Mouse (Mus musculus) kidney, postnatal 25 days (tissue): ENCODE results near the gene Camkv.

ENCODE experiments used
- DNase-seq, 2 experiments: peaks; one replicate each; pipeline ENCODE4 v3.0.0; 2021; ENCODE audit warnings: mixed read lengths in 2 of 2

Gene Camkv

DNA sequence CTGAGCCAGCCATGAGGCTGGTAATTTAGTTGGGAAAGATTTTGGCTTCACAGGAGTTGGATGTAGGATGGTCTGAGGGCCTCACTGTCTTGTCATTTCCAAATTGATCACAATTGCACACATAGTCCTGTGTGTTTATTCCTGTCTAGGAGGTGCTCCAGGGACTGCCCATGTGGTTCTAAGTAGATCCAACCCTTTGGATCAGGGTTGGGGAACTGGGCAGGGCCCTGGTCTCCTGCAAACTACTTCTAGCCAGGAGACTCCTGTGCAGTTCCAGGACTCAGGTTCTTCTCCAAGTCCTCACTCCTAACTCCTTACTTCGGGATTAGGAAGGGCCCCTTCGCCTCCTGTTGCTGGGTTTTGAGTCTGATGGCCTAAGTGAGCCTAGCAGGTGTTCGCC lies at the start of gene Camkv:
Gene Camkv, plus strand, starts transcription at position 301 of the 400 bp plus-strand sequence.
- DNase-seq, result no peak

DNA sequence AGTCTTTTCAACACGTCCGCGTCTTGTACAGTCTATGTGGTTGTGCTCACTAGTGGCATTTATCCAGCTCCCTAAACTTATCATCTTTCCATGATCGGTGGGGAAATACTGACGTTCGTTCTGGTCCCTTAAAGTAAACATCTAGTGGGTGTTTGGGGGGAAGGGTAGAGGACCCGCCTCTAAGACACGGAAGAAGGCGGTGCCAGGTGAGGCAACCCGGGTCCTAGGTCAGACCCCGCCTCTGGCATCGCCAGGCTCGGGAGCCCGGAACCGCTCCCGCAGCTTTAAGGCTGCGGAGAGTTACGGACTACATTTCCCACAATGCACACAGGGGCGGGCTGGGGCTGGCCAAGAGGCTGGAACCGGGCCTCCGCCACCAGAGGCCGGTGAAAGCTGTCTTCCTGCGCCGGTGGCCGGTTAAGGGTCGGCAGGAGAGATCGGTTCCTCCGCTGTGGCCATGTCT lies 47.6 kb upstream of the Camkv start, which contains the start of gene Mon1a:
Gene Mon1a, plus strand, starts transcription at position 348 of the 463 bp plus-strand sequence.
- peak; percentile 92 to 97 for DNase-seq

- DNase-seq, result peak; percentile 23 to 58
Observed at GRCm38 (mm10) chr9:107888267-107888850, 47.1 kb upstream of the Camkv start.

DNA sequence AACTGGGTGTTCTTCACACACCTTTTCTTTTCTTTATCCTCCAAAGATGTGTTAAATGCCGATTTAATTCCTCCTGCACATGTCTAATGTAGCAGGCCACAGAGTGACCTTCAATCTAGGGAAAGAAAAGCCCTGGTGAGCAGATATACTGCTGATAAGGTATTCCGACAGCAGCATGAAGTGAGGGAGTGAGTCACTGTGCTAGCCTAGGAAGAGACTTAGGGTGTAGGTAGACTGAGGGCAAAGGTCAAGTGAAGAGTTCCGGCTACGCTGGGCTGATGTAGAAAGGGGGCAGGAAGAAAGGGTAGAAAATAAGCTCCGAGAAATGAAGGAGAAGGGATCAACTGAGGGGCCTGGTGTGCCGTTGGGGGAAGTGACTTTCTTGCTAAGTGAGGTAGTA lies 45.2 kb upstream of the Camkv start:
- DNase-seq, result no peak

GRCm38 (mm10) chr9:107891023-107891422 lies 44.5 kb upstream of the Camkv start:
- no peak for DNase-seq

DNA sequence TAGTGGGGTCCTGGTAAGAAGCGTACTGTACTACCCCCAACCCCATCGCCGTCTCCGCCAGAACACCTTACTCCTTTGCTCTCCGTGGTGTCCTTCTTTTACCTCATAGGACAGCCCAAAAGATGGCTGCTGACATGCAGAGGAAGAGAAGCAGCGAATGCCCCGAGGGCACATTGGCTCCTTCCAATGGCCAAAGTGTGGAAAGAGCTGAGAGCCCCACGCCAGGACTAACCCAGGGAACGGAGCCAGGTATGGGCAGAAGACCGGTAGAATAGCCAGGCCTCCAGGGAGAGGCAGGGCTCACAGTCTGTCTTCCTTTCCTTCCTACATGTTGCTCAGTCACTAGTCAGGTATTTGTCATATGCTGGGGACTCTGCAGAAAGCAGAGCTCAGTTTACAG lies 36.9 kb upstream of the Camkv start:
- DNase-seq, result no peak

- DNase-seq, result no peak
Observed at GRCm38 (mm10) chr9:107899855-107900254, 35.6 kb upstream of the Camkv start.

- peak; percentile 71 to 82 for DNase-seq
Observed at GRCm38 (mm10) chr9:107900840-107901626, 34.4 kb upstream of the Camkv start.

DNA sequence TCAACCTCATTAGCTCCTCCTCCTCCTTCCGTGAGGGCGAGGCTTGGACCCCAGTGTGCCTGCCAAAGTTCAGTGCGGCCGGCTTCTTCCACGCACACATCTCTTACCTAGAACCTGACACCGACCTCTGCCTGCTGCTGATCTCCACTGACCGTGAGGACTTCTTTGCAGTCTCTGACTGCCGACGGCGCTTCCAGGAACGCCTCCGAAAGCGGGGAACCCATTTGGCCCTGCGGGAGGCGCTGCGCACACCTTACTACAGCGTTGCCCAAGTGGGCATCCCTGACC lies 33.9 kb upstream of the Camkv start:
- DNase-seq, result no peak

DNA sequence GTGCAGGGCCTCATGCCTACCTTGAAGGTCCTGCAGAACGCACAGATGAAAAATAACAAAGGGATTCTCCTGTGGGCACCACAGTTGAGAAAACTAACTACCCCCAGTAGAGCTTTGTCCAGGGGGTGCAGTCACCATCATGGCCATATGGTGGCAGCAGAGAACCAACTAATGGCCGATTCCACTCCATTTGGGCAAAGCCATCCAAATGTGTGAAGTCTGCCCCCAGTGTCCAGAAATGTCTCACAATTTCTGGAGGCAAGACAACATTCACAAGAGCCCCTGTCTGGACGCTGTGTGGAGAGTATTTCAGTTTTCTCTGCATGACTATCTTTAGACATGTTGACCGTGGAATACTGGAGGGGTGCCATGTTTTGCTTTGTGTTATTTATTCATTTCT lies 30.7 kb upstream of the Camkv start:
- DNase-seq, result peak; percentile 84 to 91

GRCm38 (mm10) chr9:107906252-107906966 lies 29.1 kb upstream of the Camkv start, which contains the start of gene Mst1r:
Gene Mst1r, plus strand, starts transcription at chr9:107906873.
- peak; percentile 84 to 90 for DNase-seq

DNA sequence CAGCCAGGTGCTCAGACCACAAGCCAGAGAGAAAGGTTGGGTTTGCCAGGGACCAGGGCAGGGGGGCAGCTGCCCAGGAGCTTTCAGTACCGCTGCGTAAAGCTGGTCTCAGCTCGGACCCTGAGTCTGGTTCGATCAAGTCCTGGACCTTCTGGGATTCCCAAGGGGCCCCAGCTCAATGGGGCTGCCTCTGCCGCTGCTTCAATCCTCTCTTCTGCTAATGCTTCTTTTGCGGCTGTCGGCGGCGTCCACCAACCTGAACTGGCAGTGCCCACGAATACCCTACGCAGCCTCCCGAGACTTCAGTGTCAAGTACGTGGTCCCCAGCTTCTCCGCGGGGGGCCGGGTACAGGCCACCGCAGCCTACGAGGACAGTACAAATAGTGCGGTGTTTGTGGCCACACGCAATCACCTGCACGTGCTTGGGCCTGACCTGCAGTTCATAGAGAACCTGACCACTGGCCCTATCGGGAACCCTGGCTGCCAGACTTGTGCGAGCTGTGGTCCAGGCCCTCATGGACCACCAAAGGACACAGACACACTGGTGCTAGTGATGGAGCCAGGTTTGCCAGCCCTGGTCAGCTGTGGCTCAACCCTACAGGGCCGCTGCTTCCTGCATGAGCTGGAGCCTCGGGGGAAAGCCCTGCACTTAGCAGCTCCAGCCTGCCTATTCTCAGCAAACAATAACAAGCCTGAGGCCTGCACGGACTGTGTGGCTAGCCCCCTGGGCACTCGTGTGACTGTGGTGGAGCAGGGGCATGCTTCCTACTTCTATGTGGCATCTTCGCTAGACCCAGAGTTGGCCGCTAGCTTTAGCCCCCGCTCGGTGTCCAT lies 28.3 kb upstream of the Camkv start:
- no peak for DNase-seq

- DNase-seq, result no peak
Observed at GRCm38 (mm10) chr9:107907801-107908120, 27.7 kb upstream of the Camkv start.

DNA sequence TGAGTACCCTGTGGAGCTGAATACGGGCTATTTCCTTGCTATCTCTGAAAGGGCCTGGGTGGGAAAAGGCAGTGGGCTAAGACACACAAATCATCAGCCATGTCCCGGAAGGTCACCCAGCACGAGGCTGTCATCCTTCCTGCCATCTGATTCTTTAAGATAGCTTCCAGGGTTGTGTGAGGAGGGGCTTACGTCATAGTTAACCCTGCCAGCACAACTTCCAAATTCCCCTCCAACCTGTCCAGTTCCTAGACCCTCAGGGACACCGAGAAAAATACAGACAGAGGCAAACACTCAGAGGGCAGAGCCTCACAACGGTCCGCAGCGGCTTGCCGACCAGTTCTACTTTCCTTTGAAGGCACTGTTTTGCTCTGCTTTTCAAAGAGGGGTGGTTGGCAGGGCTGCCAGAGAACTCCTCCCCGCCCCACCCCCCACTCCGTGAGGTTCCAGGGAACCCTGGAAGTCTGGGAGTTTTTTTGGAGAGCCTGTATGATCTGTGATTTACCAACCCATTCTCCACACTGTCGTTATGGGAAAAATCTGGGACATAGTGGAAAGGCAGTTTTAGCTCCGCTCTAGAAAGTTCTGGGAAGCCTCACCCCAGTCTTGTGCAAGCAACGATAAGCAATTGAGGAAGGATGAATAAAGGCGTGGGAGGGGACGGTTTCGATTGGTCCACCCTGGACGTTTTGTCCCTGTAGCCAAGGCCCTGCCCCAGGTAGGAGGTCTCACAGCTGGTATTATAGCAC lies 26.9 kb upstream of the Camkv start:
- no peak for DNase-seq

DNA sequence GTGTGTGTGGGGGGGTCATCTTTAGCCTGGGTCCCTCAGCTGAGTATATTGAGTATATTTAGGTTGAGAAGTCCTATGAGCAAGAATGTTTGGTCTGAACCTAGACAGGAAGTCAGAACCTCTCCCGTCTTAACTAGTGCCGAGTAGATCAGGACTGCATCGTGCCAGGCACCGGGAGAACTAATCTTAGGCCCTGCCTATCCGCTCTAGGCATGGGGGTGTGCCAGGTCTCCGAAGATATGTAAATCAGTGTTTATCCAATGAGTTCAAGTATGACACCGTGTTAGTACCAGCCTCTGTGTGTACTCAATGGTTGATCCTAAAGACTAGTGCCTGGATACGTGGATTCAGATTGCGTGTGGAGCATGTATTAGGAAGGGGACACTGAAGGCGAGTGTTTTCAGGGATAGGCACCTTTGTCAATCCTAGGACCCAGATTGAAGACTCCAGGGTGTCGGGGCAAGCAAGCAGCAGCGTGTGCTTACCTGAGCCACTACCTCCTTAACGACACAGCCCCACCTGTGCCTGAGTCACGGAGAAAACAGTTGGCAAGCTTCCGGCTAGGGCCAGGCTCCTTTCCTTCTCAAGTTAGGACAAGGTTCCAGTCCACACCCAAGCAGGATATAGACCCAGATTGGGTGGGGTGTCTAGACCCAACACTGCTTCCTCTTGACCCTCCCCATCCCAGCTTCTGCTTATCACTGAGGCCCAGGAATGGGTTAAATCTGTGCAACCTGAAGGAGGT lies 25.3 kb upstream of the Camkv start:
- DNase-seq, result no peak

GRCm38 (mm10) chr9:107914764-107915420 lies 20.6 kb upstream of the Camkv start:
- no peak for DNase-seq

- no peak for DNase-seq
Observed at GRCm38 (mm10) chr9:107917895-107918608, 17.4 kb upstream of the Camkv start.

- no peak for DNase-seq
Observed at GRCm38 (mm10) chr9:107918884-107919283, 16.6 kb upstream of the Camkv start.

- no peak for DNase-seq
Observed at GRCm38 (mm10) chr9:107919441-107919840, 16.0 kb upstream of the Camkv start.

DNA sequence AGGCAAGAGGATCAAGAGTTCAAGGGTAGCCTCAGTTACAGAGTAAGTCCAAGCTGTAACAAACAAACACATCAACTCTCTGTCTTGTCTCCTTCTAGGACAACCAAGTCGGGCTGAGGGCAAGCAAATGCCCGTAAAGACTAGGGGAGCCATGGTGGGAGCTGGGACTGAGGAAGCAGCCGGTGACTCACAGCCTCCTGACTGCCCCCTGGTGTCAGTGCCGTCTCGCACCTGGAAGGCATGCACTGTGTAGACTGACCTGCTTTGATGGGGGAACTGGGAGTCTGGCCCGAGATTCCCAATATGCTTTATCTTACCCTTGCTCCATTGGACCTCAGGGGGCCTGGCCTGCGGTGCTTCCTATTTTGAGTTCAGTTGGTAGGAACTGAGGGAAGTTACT lies 12.5 kb upstream of the Camkv start:
- peak; percentile 65 to 73 for DNase-seq
